Mouse (Mus musculus) MEL (cell line): ENCODE results near the gene Zbtb34.

Source experiments
- CTCF ChIP-seq, 3 experiments: IDR thresholded peaks in 2 of 3; conservative IDR thresholded peaks in 1 of 3; 2 replicates each; pipeline ENCODE4 v1.5.1; 2011 to 2012; ENCODE audit warnings: low read length in 3 of 3, low read depth in 2 of 3, mild to moderate bottlenecking in 2 of 3, improper control_type of control experiment in 1 of 3, inconsistent platforms in 1 of 3, mixed read lengths in 1 of 3, moderate library complexity in 1 of 3; ENCODE audit not compliant: control insufficient read depth in 1 of 3, insufficient read depth in 1 of 3, poor library complexity in 1 of 3, severe bottlenecking in 1 of 3
- GATA1 ChIP-seq: IDR thresholded peaks from 2 replicates; pipeline ENCODE4 v1.6.1; 2011; ENCODE audit warnings: low read depth, low read length, improper control_type of control experiment
- MAFK ChIP-seq: IDR thresholded peaks from 2 replicates; pipeline ENCODE4 v1.6.1; 2011; ENCODE audit warnings: low read depth, mild to moderate bottlenecking, low read length, improper control_type of control experiment, borderline replicate concordance
- MAX ChIP-seq: IDR thresholded peaks from 2 replicates; pipeline ENCODE4 v1.6.1; 2011; ENCODE audit warnings: low read length, improper control_type of control experiment
- MEF2A ChIP-seq: IDR thresholded peaks from 2 replicates; pipeline ENCODE4 v1.6.1; 2014; ENCODE audit warnings: low read depth, mild to moderate bottlenecking, inconsistent platforms, low read length, improper control_type of control experiment; ENCODE audit not compliant: poor library complexity, insufficient replicate concordance, severe bottlenecking; ENCODE audit errors: extremely low read depth
- NELFE ChIP-seq: IDR thresholded peaks from 2 replicates; pipeline ENCODE4 v1.6.1; 2011; ENCODE audit warnings: low read depth, low read length, improper control_type of control experiment
- POLR2A ChIP-seq, 2 experiments: IDR thresholded peaks; 2 replicates each; pipeline ENCODE4 v1.6.1; 2011 to 2012; ENCODE audit warnings: low read length in 2 of 2, mild to moderate bottlenecking in 2 of 2, control low read depth in 1 of 2, improper control_type of control experiment in 1 of 2, low read depth in 1 of 2, moderate library complexity in 1 of 2; ENCODE audit not compliant: control insufficient read depth in 1 of 2, insufficient read depth in 1 of 2, poor library complexity in 1 of 2
- SIN3A ChIP-seq: IDR thresholded peaks from 2 replicates; pipeline ENCODE4 v1.6.1; 2012; ENCODE audit warnings: low read length, improper control_type of control experiment, inconsistent platforms
- SMC3 ChIP-seq: IDR thresholded peaks from 2 replicates; pipeline ENCODE4 v1.6.1; 2011; ENCODE audit warnings: low read depth, low read length, improper control_type of control experiment
- USF2 ChIP-seq, 2 experiments: IDR thresholded peaks; 2 replicates each; pipeline ENCODE4 v1.6.1; 2011 to 2012; ENCODE audit warnings: improper control_type of control experiment in 2 of 2, low read length in 2 of 2, borderline replicate concordance in 1 of 2, inconsistent platforms in 1 of 2, low read depth in 1 of 2, mild to moderate bottlenecking in 1 of 2; ENCODE audit not compliant: insufficient read depth in 1 of 2
- ZKSCAN1 ChIP-seq: IDR thresholded peaks from 2 replicates; pipeline ENCODE4 v1.6.1; 2012; ENCODE audit warnings: low read depth, mild to moderate bottlenecking, inconsistent platforms, low read length, improper control_type of control experiment, moderate library complexity
- ZMIZ1 ChIP-seq: IDR thresholded peaks from 2 replicates; pipeline ENCODE4 v1.6.1; 2012; ENCODE audit warnings: low read depth, mild to moderate bottlenecking, inconsistent platforms, low read length, improper control_type of control experiment, moderate library complexity

DNA sequence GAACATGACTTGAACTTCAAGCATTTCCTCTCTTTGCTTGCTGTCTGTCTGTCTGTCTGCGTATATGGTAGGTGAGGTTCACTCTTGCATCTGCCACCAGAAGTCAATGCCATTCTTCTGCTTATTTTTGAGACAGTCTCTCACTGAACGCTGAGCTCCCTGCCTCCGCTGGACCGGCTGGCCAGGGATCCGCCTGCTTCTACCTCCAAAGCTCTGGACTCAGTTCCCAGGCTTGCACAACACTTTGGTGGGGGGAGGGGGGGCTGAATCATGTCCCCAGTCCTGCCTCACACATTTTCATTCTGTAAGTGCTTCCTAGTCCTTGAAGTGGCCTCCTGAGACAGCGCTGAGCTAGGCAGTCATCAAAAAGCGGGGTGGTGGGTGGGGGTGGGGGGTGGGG lies 32.0 kb downstream of the Zbtb34 start:
- TF ChIP-seq USF2 (IDR thresholded peaks at IDR 0.05; ENCODE audit: borderline replicate concordance in 1 of 2, insufficient read depth in 1 of 2, low read depth in 1 of 2, low read length in 2 of 2) (no peak), SIN3A (no peak), ZKSCAN1 (no peak), GATA1 (no peak), NELFE (no peak), POLR2A (IDR thresholded peaks at IDR 0.05; ENCODE audit: control insufficient read depth in 1 of 2, insufficient read depth in 1 of 2, low read depth in 1 of 2, low read length in 2 of 2, poor library complexity in 1 of 2) (no peak), MAFK (no peak), CTCF (IDR thresholded peaks at IDR 0.05 in 2 of 3, conservative IDR thresholded peaks at IDR 0.05 in 1 of 3; ENCODE audit: control insufficient read depth in 1 of 3, insufficient read depth in 1 of 3, low read depth in 2 of 3, low read length in 3 of 3, poor library complexity in 1 of 3, severe bottlenecking in 1 of 3) (no peak), MEF2A (no peak), MAX (no peak), ZMIZ1 (no peak), SMC3 (no peak)
